Mouse (Mus musculus): Measurements from ENCODE around the gene Gorab. TPM values are rescaled to one million over a fixed set of nuclear protein-coding genes. Genes with fewer than 3 reads are reported as not detected.

Gene Gorab
- polyA plus RNA-seq, 1 experiment from 2014 or later = 15.3 TPM

DNA sequence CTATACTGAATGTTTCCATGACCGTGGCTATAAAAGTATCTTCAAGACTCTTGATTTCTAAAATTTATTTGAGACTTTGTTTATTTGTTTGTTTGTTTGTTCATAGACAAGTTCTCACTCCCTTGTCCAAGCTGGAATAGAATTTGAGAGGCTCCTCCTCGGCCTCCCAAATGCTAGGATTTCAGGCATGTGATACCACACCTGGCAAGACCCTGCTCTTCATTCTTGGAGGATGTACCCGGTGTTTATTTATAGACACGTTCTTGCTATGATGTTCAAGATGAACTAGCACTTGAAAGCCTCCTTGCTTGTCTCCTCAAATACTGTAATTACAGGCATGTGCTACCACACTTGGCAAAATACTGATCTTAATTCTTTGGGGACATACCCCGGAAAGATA lies 57.9 kb downstream of the Gorab start:
- H3K9me3 ChIP-seq = no peaks in the 10 kb centered on the region
- no peaks in the 10 kb centered on the region for H3K4me1 ChIP-seq
- no peak overlapping the region for H3K27ac ChIP-seq
- H3K4me3 ChIP-seq = no peak overlapping the region
- H3K27me3 ChIP-seq (ENCODE audit: insufficient read depth, poor library complexity, severe bottlenecking) = no peaks in the 10 kb centered on the region
- WGBS = 74% methylated on average over 5 of the region's 5 CpGs
- no peak for DNase-seq (ENCODE audit: low spot score)
- H3K36me3 ChIP-seq = no peaks in the 10 kb centered on the region

DNA sequence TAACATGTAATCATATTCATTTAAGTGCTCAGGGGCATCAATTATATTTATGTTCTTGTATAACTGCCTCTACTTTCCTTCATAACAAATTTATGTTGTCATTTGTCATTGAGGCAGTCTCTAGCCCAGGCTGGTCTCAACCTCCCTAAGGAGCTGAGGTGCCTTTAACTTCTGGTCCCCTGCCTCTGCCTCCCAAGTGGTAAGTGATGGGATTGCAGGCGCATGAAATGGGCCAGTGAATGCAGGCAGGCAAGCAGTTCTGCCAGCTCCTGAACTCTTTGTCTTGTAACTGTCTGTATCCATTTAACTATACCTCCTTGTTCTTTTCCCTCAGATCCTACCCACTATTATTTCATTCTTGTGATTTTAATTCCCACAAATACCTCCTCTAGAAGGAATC lies 58.5 kb downstream of the Gorab start:
- Histone ChIP-seq H3K36me3 (no peaks in the 10 kb centered on the region), H3K9me3 (no peaks in the 10 kb centered on the region), H3K4me3 (no peak overlapping the region), H3K27ac (no peak overlapping the region), H3K4me1 (no peaks in the 10 kb centered on the region), H3K27me3 (ENCODE audit: insufficient read depth, poor library complexity, severe bottlenecking) (no peaks in the 10 kb centered on the region)
- WGBS = 32% methylated on average over 1 of the region's 1 CpGs
- no peak for DNase-seq (ENCODE audit: low spot score)

DNA sequence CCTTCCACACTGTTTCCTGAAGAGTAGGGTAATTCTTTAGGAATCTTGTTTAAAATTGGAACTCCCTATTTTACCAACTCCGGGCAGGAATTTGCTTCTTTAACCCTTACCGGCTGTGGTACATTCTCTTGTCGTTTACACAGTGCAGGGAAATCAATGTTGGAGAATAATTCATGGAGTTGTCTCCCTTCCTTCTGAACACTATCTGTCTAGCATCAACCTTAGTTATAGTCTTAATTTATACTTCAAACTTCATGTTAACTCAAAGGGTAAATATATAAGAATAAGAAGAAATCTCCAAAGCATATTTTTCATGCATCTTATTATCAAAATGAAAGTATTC lies 64.3 kb downstream of the Gorab start:
- H3K27ac ChIP-seq = no peak overlapping the region
- 73% methylated on average over 3 of the region's 3 CpGs for WGBS
- H3K36me3 ChIP-seq = no peaks in the 10 kb centered on the region
- H3K4me1 ChIP-seq = no peaks in the 10 kb centered on the region
- H3K27me3 ChIP-seq (ENCODE audit: insufficient read depth, poor library complexity, severe bottlenecking) = no peaks in the 10 kb centered on the region
- no peak for DNase-seq (ENCODE audit: low spot score)
- no peak overlapping the region for H3K4me3 ChIP-seq
- no peaks in the 10 kb centered on the region for H3K9me3 ChIP-seq

DNA sequence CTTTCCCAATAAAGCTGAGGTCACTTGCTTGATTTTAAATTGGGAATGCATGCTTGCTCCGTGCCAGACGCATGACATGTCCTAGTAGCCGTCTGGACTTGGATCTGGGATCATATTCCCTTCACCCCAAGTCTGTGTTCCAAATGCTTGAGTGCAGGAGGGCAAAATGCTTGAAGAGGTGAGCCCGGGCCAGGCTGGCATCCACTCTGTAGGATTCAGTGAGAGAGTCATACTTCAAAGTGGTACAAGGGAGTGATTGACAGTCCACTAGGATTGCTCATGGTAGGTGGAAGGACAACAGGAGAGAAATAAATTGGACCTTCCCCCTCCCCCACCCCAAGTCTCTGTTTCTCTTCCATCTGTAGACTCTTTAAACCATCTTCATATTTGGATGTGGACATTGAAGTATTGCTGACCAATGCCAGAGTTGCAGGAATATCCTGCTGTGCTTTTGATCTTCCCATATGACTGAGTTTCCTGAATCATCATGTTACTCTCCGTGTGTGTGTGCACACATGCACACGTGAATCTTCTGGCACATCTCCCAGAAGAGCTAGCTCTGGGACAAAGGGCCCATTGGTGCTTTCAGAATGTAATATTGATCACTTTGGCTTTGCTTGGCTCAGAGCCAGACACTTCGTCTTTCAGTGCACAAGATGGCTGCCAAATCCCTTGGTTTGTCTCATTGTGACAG lies 64.8 kb downstream of the Gorab start:
- no peak overlapping the region for H3K4me3 ChIP-seq
- H3K9me3 ChIP-seq = no peaks in the 10 kb centered on the region
- DNase-seq (ENCODE audit: low spot score) = no peak
- H3K27me3 ChIP-seq (ENCODE audit: insufficient read depth, poor library complexity, severe bottlenecking) = no peaks in the 10 kb centered on the region
- WGBS = 80% methylated on average over 7 of the region's 7 CpGs
- H3K27ac ChIP-seq = no peak overlapping the region
- no peaks in the 10 kb centered on the region for H3K4me1 ChIP-seq
- no peaks in the 10 kb centered on the region for H3K36me3 ChIP-seq

DNA sequence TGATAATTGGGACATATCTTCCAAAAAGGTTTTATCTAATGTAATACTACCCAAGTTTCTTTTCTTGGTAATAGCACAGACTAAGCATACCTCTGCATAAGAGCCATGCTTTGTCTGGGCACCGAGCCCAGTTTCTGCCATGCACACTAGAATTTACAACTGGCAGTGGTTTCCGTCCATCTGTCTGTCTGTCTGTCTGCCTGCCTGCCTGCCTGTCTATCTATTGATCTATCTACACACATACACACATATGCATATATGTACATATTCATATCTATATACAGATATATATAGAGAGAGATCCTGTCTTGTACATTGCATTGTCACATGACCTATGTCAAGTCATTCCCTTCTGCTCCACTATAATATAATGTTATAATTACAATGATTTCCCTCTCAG lies 65.6 kb downstream of the Gorab start:
- no peak overlapping the region for H3K27ac ChIP-seq
- no peaks in the 10 kb centered on the region for H3K4me1 ChIP-seq
- DNase-seq (ENCODE audit: low spot score) = no peak
- no peaks in the 10 kb centered on the region for H3K9me3 ChIP-seq
- H3K4me3 ChIP-seq = no peak overlapping the region
- no peaks in the 10 kb centered on the region for H3K27me3 ChIP-seq (ENCODE audit: insufficient read depth, poor library complexity, severe bottlenecking)
- H3K36me3 ChIP-seq = no peaks in the 10 kb centered on the region
- 83% methylated on average over 2 of the region's 2 CpGs for WGBS

Other genes with a start within 250 kb of the Gorab start
- 7.9 and 20.3 TPM in 2 replicates for gene Prrx1, start 90.0 kb downstream of the Gorab start, polyA plus RNA-seq (2016; fragmentation: Nextera tagmentation; extraction: Ambion mirVana)